Comparison of ENCODE assay signal across 13 mouse cellular contexts in genomic region chr5:111226486-111226885, GRCm38 (mm10).
DNase-seq lines count a peak whose midpoint lies in the region; ATAC-seq lines count a peak whose summit lies in the region.
"Had no signal": no experiment of that assay in that cellular context is flagged by ENCODE, and none has a peak within 500 bp of the region (broad histone marks: within the 10 kb centered on the region; RNA-seq: fewer than 3 reads in every experiment).

No protein-coding gene starts in this region.

- H3K27me3 ChIP-seq in forebrain, embryonic 10.5 days (ENCODE audit: poor library complexity, severe bottlenecking) = peaks cover 51% of the 10 kb centered on the region
- no peaks in the 10 kb centered on the region for H3K27me3 ChIP-seq in forebrain, embryonic 13.5 days
- peaks cover 53% of the 10 kb centered on the region for H3K27me3 ChIP-seq in midbrain, embryonic 10.5 days (ENCODE audit: low read depth, poor library complexity, severe bottlenecking)
- H3K27me3 ChIP-seq in midbrain, embryonic 16.5 days (ENCODE audit: control insufficient read depth, insufficient read depth, low read depth, low read length) = no peaks in the 10 kb centered on the region
- no peaks in the 10 kb centered on the region for H3K27me3 ChIP-seq in midbrain, embryonic 14.5 days (ENCODE audit: control insufficient read depth, insufficient read depth, low read length)
- H3K27me3 ChIP-seq: limb, embryonic 12.5 days had no signal

- H3K27ac ChIP-seq in forebrain, embryonic 10.5 days = peak overlapping the region; percentile 73
- no peak overlapping the region for H3K27ac ChIP-seq in forebrain, embryonic 13.5 days
- peak overlapping the region; percentile 83 for H3K27ac ChIP-seq in midbrain, embryonic 10.5 days (replicated peaks)
- H3K27ac ChIP-seq in midbrain, embryonic 16.5 days (ENCODE audit: low read length) = no peak overlapping the region
- H3K27ac ChIP-seq in midbrain, embryonic 14.5 days (replicated peaks; ENCODE audit: low read depth, low read length) = 0 out of 2 replicates have a peak overlapping the region, but pooled peaks have one; percentile 49

- H3K9me3 ChIP-seq in forebrain, embryonic 10.5 days = 0 out of 2 replicates have a peak, but pooled peaks cover 3% of the 10 kb centered on the region
- no peaks in the 10 kb centered on the region for H3K9me3 ChIP-seq in forebrain, embryonic 13.5 days (replicated peaks)
- no peaks in the 10 kb centered on the region for H3K9me3 ChIP-seq in midbrain, embryonic 10.5 days (replicated peaks)
- H3K9me3 ChIP-seq in midbrain, embryonic 16.5 days (replicated peaks; ENCODE audit: control insufficient read depth, low read length, poor library complexity, severe bottlenecking) = no peaks in the 10 kb centered on the region
- H3K9me3 ChIP-seq in midbrain, embryonic 14.5 days (ENCODE audit: control insufficient read depth, low read length) = no peaks in the 10 kb centered on the region
- H3K9me3 ChIP-seq: limb, embryonic 12.5 days had no signal

- no peak overlapping the region for H3K4me2 ChIP-seq in forebrain, embryonic 13.5 days
- H3K4me2 ChIP-seq in midbrain, embryonic 16.5 days (ENCODE audit: low read length) = no peak overlapping the region
- H3K4me2 ChIP-seq in midbrain, embryonic 14.5 days (ENCODE audit: low read length) = no peak overlapping the region
- H3K4me2 ChIP-seq: limb, embryonic 12.5 days had no signal

- peaks cover 77% of the 10 kb centered on the region for H3K4me1 ChIP-seq in forebrain, embryonic 10.5 days
- H3K4me1 ChIP-seq in forebrain, embryonic 13.5 days = peaks cover 47% of the 10 kb centered on the region
- peaks cover 85% of the 10 kb centered on the region for H3K4me1 ChIP-seq in midbrain, embryonic 10.5 days
- peaks cover 29% of the 10 kb centered on the region for H3K4me1 ChIP-seq in midbrain, embryonic 16.5 days (ENCODE audit: control insufficient read depth, insufficient read depth, low read length)
- H3K4me1 ChIP-seq in midbrain, embryonic 14.5 days (ENCODE audit: control insufficient read depth, insufficient read depth, low read length) = peaks cover 47% of the 10 kb centered on the region

- WGBS in forebrain, embryonic 10.5 days = 91% methylated on average over 10 of the region's 10 CpGs
- WGBS in forebrain, embryonic 13.5 days = 90% methylated on average over 10 of the region's 10 CpGs
- 95% methylated on average over 10 of the region's 10 CpGs for WGBS in midbrain, embryonic 10.5 days
- WGBS in midbrain, embryonic 16.5 days = 85% methylated on average over 10 of the region's 10 CpGs
- 83% methylated on average over 10 of the region's 10 CpGs for WGBS in midbrain, embryonic 14.5 days

- no peak for DNase-seq in forebrain, embryonic 10.5 days (ENCODE audit: extremely low spot score, low spot score)
- no peak for DNase-seq in midbrain, embryonic 10.5 days (ENCODE audit: low spot score)
- peak; percentile 69 to 74 for DNase-seq in cerebellum, postnatal 36 days
- no peak for DNase-seq in midbrain, embryonic 14.5 days
- DNase-seq in Muller cell, postnatal 12 days (ENCODE audit: inconsistent ontology term) = no peak
- DNase-seq: forebrain, postnatal 0 days; gastrocnemius, postnatal 10 days; kidney, postnatal 4 days; liver, postnatal 0 days had no signal

- H3K4me3 ChIP-seq in forebrain, embryonic 10.5 days = no peak overlapping the region
- H3K4me3 ChIP-seq in forebrain, embryonic 13.5 days = no peak overlapping the region
- H3K4me3 ChIP-seq in midbrain, embryonic 10.5 days = no peak overlapping the region
- H3K4me3 ChIP-seq in midbrain, embryonic 16.5 days (ENCODE audit: low read depth, low read length) = no peak overlapping the region
- H3K4me3 ChIP-seq in midbrain, embryonic 14.5 days (replicated peaks; ENCODE audit: low read depth, low read length) = no peak overlapping the region
- H3K4me3 ChIP-seq: limb, embryonic 12.5 days had no signal

- no peak overlapping the region for H3K9ac ChIP-seq in forebrain, embryonic 13.5 days
- H3K9ac ChIP-seq in midbrain, embryonic 16.5 days (ENCODE audit: low read depth, low read length) = no peak overlapping the region
- H3K9ac ChIP-seq in midbrain, embryonic 14.5 days (replicated peaks; ENCODE audit: low read length) = no peak overlapping the region
- H3K9ac ChIP-seq: forebrain, postnatal 0 days; limb, embryonic 12.5 days; liver, postnatal 0 days had no signal

- no peak for ATAC-seq in forebrain, embryonic 13.5 days
- no peak for ATAC-seq in midbrain, embryonic 16.5 days
- no peak for ATAC-seq in midbrain, embryonic 14.5 days (ENCODE audit: low FRiP score, low TSS enrichment)
- ATAC-seq in inflammation-experienced regulatory T-cells, adult 6 months = no peak
- ATAC-seq: forebrain, postnatal 0 days; liver, postnatal 0 days had no signal

- peaks cover 38% of the 10 kb centered on the region for H3K36me3 ChIP-seq in forebrain, embryonic 10.5 days (replicated peaks)
- H3K36me3 ChIP-seq in forebrain, embryonic 13.5 days (ENCODE audit: poor library complexity, severe bottlenecking) = peaks cover 70% of the 10 kb centered on the region
- H3K36me3 ChIP-seq in midbrain, embryonic 10.5 days = peaks cover 37% of the 10 kb centered on the region
- H3K36me3 ChIP-seq in midbrain, embryonic 16.5 days (ENCODE audit: control insufficient read depth, insufficient read depth, low read length) = peaks cover 15% of the 10 kb centered on the region
- H3K36me3 ChIP-seq in midbrain, embryonic 14.5 days (ENCODE audit: control insufficient read depth, insufficient read depth, low read length) = peaks cover 50% of the 10 kb centered on the region

Comparison
In these comparisons a context has a peak if more than half of its experiments do, and no peak if none do; other contexts are left out.
1. H3K27ac ChIP-seq: peak in forebrain, embryonic 10.5 days (single experiment), midbrain, embryonic 10.5 days (single experiment) and midbrain, embryonic 14.5 days (single experiment); none in forebrain, embryonic 13.5 days (single experiment) and midbrain, embryonic 16.5 days (single experiment).
2. DNase-seq: peak in cerebellum, postnatal 36 days (2 of 2); none in forebrain, embryonic 10.5 days (single experiment), midbrain, embryonic 10.5 days (single experiment), midbrain, embryonic 14.5 days (single experiment) and Muller cell, postnatal 12 days (single experiment).